Mouse (Mus musculus) erythroblast, embryonic 14.5 days (primary cell): Measurements from ENCODE around the gene Ncam1. TPM values are rescaled to one million over a fixed set of nuclear protein-coding genes. Genes with fewer than 3 reads are reported as not detected.

Experiments
- H3K27me3 ChIP-seq: 2 replicates; pipeline ENCODE4 v1.6.1; 2012; ENCODE audit warnings: inconsistent platforms; ENCODE audit not compliant: control insufficient read depth
- H3K36me3 ChIP-seq: 2 replicates; pipeline ENCODE4 v1.6.1; 2012; ENCODE audit warnings: mild to moderate bottlenecking, inconsistent platforms; ENCODE audit not compliant: control insufficient read depth
- H3K4me1 ChIP-seq: 2 replicates; pipeline ENCODE4 v1.6.1; 2012; ENCODE audit warnings: inconsistent platforms; ENCODE audit not compliant: control insufficient read depth
- H3K4me3 ChIP-seq: replicated peaks from 2 replicates; pipeline ENCODE3; 2012; ENCODE audit warnings: moderate library complexity, mild to moderate bottlenecking, inconsistent platforms
- H3K9me3 ChIP-seq: 2 replicates; pipeline ENCODE4 v1.6.1; 2012; ENCODE audit warnings: low read length, inconsistent platforms, mixed read lengths; ENCODE audit not compliant: control insufficient read depth
- GATA1 ChIP-seq: IDR thresholded peaks from 2 replicates; pipeline ENCODE4 v1.6.1; 2012; ENCODE audit warnings: low read length, inconsistent platforms, mixed read lengths
- TAL1 ChIP-seq: IDR thresholded peaks from 3 replicates; pipeline ENCODE4 v1.6.1; 2012; ENCODE audit warnings: low read length, inconsistent platforms, mixed read lengths
- polyA plus RNA-seq: library from polyadenylated mRNA; stranded (reverse); fragments of >175 nt; gene quantifications from 2 replicates; pipeline ENCODE4 v1.2.3, GENCODE M21; 2012

The Ncam1 gene
- polyA plus RNA-seq, 1 experiment: 0.01 TPM

GRCm38 (mm10) chr9:49653478-49654245 is 145.1 kb downstream of the Ncam1 start:
- no peaks in the 10 kb centered on the region for H3K27me3 ChIP-seq
- peaks cover 2% of the 10 kb centered on the region; the same call in 1 of the 2 replicates for H3K9me3 ChIP-seq
- no peaks in the 10 kb centered on the region for H3K4me1 ChIP-seq
- no peaks in the 10 kb centered on the region for H3K36me3 ChIP-seq
- no peak overlapping the region for H3K4me3 ChIP-seq
- no peak for TF ChIP-seq GATA1
- TF ChIP-seq TAL1: no peak

- TF ChIP-seq GATA1: no peak
- peaks cover 14% of the 10 kb centered on the region for H3K9me3 ChIP-seq
- no peaks in the 10 kb centered on the region for H3K27me3 ChIP-seq
- no peaks in the 10 kb centered on the region for H3K4me1 ChIP-seq
- H3K4me3 ChIP-seq: no peak overlapping the region
- no peaks in the 10 kb centered on the region for H3K36me3 ChIP-seq
These were observed 154.4 kb downstream of the Ncam1 start for GRCm38 (mm10) chr9:49644296-49644695.

GRCm38 (mm10) chr9:49640764-49641163 is 158.0 kb downstream of the Ncam1 start:
- Histone ChIP-seq H3K36me3 (no peaks in the 10 kb centered on the region), H3K4me3 (no peak overlapping the region), H3K4me1 (no peaks in the 10 kb centered on the region), H3K27me3 (no peaks in the 10 kb centered on the region), H3K9me3 (peaks cover 4% of the 10 kb centered on the region; the same call in 1 of the 2 replicates)
- TF ChIP-seq TAL1: no peak
- no peak for TF ChIP-seq GATA1

DNA sequence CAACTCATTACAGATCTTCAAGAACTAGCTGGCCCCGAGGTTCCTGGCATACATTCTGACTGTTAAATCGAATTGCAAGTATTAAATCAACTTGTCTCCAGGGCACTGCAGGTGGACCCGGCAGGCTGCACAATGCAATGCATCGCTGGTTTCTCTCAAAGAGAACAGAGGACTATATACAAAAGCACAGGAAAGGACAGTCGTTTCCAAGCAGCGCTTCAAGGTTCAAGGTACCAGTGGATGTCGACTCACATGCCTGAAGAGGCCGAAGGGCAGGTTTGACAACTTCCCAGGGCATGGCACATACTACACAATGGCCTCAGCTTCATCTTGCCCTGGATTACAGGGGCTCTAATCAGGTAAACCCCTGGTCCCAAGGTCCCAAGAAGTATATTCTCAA is 158.6 kb downstream of the Ncam1 start:
- Histone ChIP-seq H3K4me3 (no peak overlapping the region), H3K4me1 (no peaks in the 10 kb centered on the region), H3K9me3 (peaks cover 4% of the 10 kb centered on the region; the same call in 1 of the 2 replicates), H3K36me3 (no peaks in the 10 kb centered on the region), H3K27me3 (no peaks in the 10 kb centered on the region)
- TF ChIP-seq GATA1 (no peak), TAL1 (no peak)

DNA sequence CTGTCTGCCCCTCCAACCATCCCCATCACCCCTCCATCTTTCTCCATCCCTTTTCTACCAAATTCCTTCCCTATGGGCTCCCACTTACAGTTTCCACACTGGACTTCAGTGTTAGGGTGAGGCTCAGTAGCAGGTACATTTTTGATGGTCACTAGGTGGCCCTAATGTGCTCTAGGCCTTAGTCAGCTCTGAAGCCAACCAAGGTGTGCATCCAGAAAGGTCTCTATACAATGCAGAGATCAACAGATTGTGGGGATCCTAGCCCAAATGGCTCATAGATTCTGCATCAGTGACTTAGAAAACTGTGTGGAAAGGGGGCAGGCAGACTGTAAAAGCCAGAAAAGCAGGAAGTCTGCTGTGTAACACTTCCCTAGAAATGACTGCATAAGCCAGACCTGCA is 160.8 kb downstream of the Ncam1 start:
- Histone ChIP-seq H3K36me3 (no peaks in the 10 kb centered on the region), H3K9me3 (peaks cover 2% of the 10 kb centered on the region; the same call in 1 of the 2 replicates), H3K4me1 (no peaks in the 10 kb centered on the region), H3K27me3 (no peaks in the 10 kb centered on the region), H3K4me3 (no peak overlapping the region)
- TF ChIP-seq TAL1: no peak

DNA sequence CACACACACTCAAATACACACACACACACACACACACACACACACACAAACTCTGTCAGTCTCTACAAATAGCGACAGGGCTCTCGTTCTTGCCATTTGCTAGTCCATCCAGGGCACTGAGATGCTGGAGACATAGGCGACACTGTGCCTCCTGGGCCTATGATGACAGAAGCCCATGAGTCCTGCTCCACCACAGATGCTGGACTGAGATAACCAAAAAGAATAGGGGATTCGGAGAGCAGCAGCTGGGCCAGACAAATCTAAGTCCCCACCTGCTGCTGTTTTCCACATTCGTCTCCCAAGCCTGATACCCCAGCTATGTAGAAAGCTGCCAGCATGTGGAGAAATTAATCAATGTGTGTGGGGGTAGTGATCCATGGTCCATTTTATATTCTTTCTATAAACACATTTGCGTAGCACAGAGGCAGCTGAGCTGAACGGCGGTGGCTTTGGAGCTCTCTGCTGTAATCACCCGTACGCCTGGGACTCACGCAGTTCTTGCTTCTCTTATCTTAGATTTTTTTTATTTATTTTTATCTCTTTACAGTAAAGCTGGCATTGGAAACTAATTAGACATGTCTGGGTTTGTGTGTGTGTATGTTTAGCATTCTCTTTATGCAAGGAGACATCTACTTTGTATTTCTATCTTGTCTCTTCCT is 162.9 kb downstream of the Ncam1 start:
- H3K4me3 ChIP-seq: no peak overlapping the region
- TF ChIP-seq TAL1 (no peak), GATA1 (no peak)

GRCm38 (mm10) chr9:49632591-49632990 is 166.1 kb downstream of the Ncam1 start:
- TF ChIP-seq GATA1 (no peak), TAL1 (no peak)
- Histone ChIP-seq H3K4me1 (no peaks in the 10 kb centered on the region), H3K36me3 (no peaks in the 10 kb centered on the region), H3K9me3 (no peaks in the 10 kb centered on the region), H3K4me3 (no peak overlapping the region), H3K27me3 (no peaks in the 10 kb centered on the region)

More for the DNA sequence above, 162.9 kb downstream of the Ncam1 start:
- Histone ChIP-seq H3K9me3 (peaks cover under 1% of the 10 kb centered on the region; the same call in 1 of the 2 replicates), H3K27me3 (no peaks in the 10 kb centered on the region), H3K4me1 (no peaks in the 10 kb centered on the region), H3K36me3 (no peaks in the 10 kb centered on the region)

DNA sequence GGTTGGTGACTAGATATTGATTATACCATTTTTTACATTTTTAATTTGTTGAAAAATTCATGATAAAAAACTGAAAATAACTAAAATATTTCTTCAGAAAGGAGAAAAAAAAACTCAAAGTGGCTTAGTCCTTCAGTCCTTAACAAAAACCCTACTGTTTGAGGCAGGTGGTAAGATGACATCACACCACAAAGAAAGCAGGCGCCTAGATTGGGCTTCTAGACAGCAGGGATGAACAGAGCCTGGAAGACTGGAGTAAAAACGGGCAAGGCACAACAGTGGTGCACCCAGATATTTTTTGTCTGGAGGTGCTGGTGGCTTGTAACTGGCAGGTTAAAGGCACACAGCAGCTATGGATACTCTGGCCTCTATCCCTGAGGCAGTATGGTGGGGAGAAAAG is 168.4 kb downstream of the Ncam1 start:
- H3K9me3 ChIP-seq: no peaks in the 10 kb centered on the region
- H3K4me1 ChIP-seq: no peaks in the 10 kb centered on the region
- H3K4me3 ChIP-seq: no peak overlapping the region
- H3K27me3 ChIP-seq: no peaks in the 10 kb centered on the region
- no peaks in the 10 kb centered on the region for H3K36me3 ChIP-seq
- TF ChIP-seq TAL1 (no peak), GATA1 (no peak)

GRCm38 (mm10) chr9:49624910-49625309 is 173.8 kb downstream of the Ncam1 start:
- Histone ChIP-seq H3K4me1 (no peaks in the 10 kb centered on the region), H3K27me3 (no peaks in the 10 kb centered on the region), H3K36me3 (no peaks in the 10 kb centered on the region), H3K9me3 (no peaks in the 10 kb centered on the region), H3K4me3 (no peak overlapping the region)
- TF ChIP-seq GATA1: no peak
- TF ChIP-seq TAL1: no peak
